Mouse (Mus musculus) heart, postnatal 36 days (tissue): Measurements from ENCODE around the gene Gm10260. TPM values are rescaled to one million over a fixed set of nuclear protein-coding genes. Genes with fewer than 3 reads are reported as not detected.
A peak's percentile ranks its signal among the peaks of the same experiment; 100 is the strongest.

Experiments used
- DNase-seq, 2 experiments: peaks; one replicate each; pipeline ENCODE4 v3.0.0; 2021 to 2022
- intact Hi-C: fragments of 180-260 bp; cut with DNase I; formaldehyde crosslinking; loops from one replicate; pipeline ENCODE4 v1.15.1; 2025
- total RNA-seq, 2 experiments: library from RNA; stranded (reverse); gene quantifications; 2 replicates each; pipeline ENCODE4 v1.2.3; 2021

Gene Gm10260
- total RNA-seq = 100 to 1,000 TPM; 106 to 108 TPM

- DNase-seq = no peak
- intact Hi-C loops = no loop called here
Observed at GRCm38 (mm10) chr13:97760532-97760931, at the start of gene Gm10260. Gene Gm10260, minus strand, starts transcription at chr13:97760632.

- intact Hi-C loops = no loop called here
- DNase-seq = no peak
Observed at GRCm38 (mm10) chr13:97809828-97810227, 49.4 kb upstream of the Gm10260 start.

- no peak for DNase-seq
- intact Hi-C loops = no loop called here
Observed at GRCm38 (mm10) chr13:97805907-97806306, 45.5 kb upstream of the Gm10260 start.

GRCm38 (mm10) chr13:97802386-97802785, 42.0 kb upstream of the Gm10260 start:
- no peak for DNase-seq
- intact Hi-C loops = no loop called here

- intact Hi-C loops = no loop called here
Observed at GRCm38 (mm10) chr13:97797462-97797861, 37.0 kb upstream of the Gm10260 start.

GRCm38 (mm10) chr13:97794780-97795179, 34.3 kb upstream of the Gm10260 start:
- intact Hi-C loops = no loop called here
- no peak for DNase-seq

More at GRCm38 (mm10) chr13:97797462-97797861, 37.0 kb upstream of the Gm10260 start:
- DNase-seq = no peak

GRCm38 (mm10) chr13:97793932-97794331, 33.5 kb upstream of the Gm10260 start:
- DNase-seq = no peak
- intact Hi-C loops = no loop called here

GRCm38 (mm10) chr13:97791664-97792063, 31.2 kb upstream of the Gm10260 start:
- intact Hi-C loops = no loop called here
- no peak for DNase-seq

GRCm38 (mm10) chr13:97789782-97790450, 29.5 kb upstream of the Gm10260 start:
- intact Hi-C loops = no loop called here
- DNase-seq = no peak

GRCm38 (mm10) chr13:97785167-97785835, 24.9 kb upstream of the Gm10260 start:
- DNase-seq = no peak
- intact Hi-C loops = no loop called here

GRCm38 (mm10) chr13:97783423-97784143, 23.2 kb upstream of the Gm10260 start:
- no peak for DNase-seq
- intact Hi-C loops = loop anchor here (5.0 kb wide), 1 partner anchor 39 kb away; no protein-coding TSS in a partner anchor

GRCm38 (mm10) chr13:97782063-97782462, 21.6 kb upstream of the Gm10260 start:
- intact Hi-C loops = loop anchor here (5.0 kb wide), 1 partner anchor 40 kb away; no protein-coding TSS in a partner anchor
- DNase-seq = no peak

GRCm38 (mm10) chr13:97781637-97782036, 21.2 kb upstream of the Gm10260 start:
- DNase-seq = no peak
- intact Hi-C loops = loop anchor here (5.0 kb wide), 1 partner anchor 41 kb away; no protein-coding TSS in a partner anchor

GRCm38 (mm10) chr13:97780556-97780955, 20.1 kb upstream of the Gm10260 start:
- intact Hi-C loops = loop anchor here (5.0 kb wide), 1 partner anchor 42 kb away; no protein-coding TSS in a partner anchor

GRCm38 (mm10) chr13:97779657-97780445, 19.4 kb upstream of the Gm10260 start:
- intact Hi-C loops = loop anchor here (5.0 kb wide), 2 partner anchors 42 to 538 kb away; partner anchors contain the start of gene Enc1
- DNase-seq = no peak

More at GRCm38 (mm10) chr13:97780556-97780955, 20.1 kb upstream of the Gm10260 start:
- no peak for DNase-seq

GRCm38 (mm10) chr13:97778698-97779194, 18.3 kb upstream of the Gm10260 start:
- intact Hi-C loops = loop anchor here (5.0 kb wide), 1 partner anchor 536 kb away; the partner anchor contains the start of gene Enc1
- DNase-seq = no peak

- DNase-seq = no peak
- intact Hi-C loops = loop anchor here (5.0 kb wide), 1 partner anchor 535 kb away; the partner anchor contains the start of gene Enc1
Observed at GRCm38 (mm10) chr13:97777667-97778066, 17.2 kb upstream of the Gm10260 start.

GRCm38 (mm10) chr13:97776702-97777101, 16.3 kb upstream of the Gm10260 start:
- intact Hi-C loops = loop anchor here (5.0 kb wide), 1 partner anchor 534 kb away; the partner anchor contains the start of gene Enc1

GRCm38 (mm10) chr13:97775907-97776306, 15.5 kb upstream of the Gm10260 start:
- DNase-seq = no peak
- intact Hi-C loops = loop anchor here (5.0 kb wide), 1 partner anchor 534 kb away; the partner anchor contains the start of gene Enc1

More at GRCm38 (mm10) chr13:97776702-97777101, 16.3 kb upstream of the Gm10260 start:
- DNase-seq = peak; percentile 62 to 67
